Mouse (Mus musculus) right cerebral cortex, postnatal 36 days (tissue): ENCODE measurements at regions not wholly inside any gene's neighbourhood (a gene's known extent, or its start where the extent isn't known, plus 50 kb on each side); places are given as distances from the start of the nearest gene placed in this dataset.

ENCODE experiments used
- DNase-seq, 2 experiments: peaks; one replicate each; pipeline ENCODE4 v3.0.0; 2022; ENCODE audit warnings: low spot score in 2 of 2, mixed read lengths in 1 of 2

GRCm38 (mm10) chr14:105841888-105842287, 54.7 kb downstream of the Spry2 start:
- DNase-seq: no peak

- no peak for DNase-seq
Measured at GRCm38 (mm10) chr14:105837533-105837932, 59.1 kb downstream of the Spry2 start.

GRCm38 (mm10) chr14:105830701-105831100, 65.9 kb downstream of the Spry2 start:
- DNase-seq: no peak

- no peak for DNase-seq
Measured at GRCm38 (mm10) chr14:105830301-105830700, 66.3 kb downstream of the Spry2 start.

- no peak for DNase-seq
Measured at GRCm38 (mm10) chr14:105823129-105823528, 73.5 kb downstream of the Spry2 start.

- no peak for DNase-seq
Measured at GRCm38 (mm10) chr14:105822653-105823052, 74.0 kb downstream of the Spry2 start.

GRCm38 (mm10) chr14:105819534-105819933, 77.1 kb downstream of the Spry2 start:
- no peak for DNase-seq

- no peak for DNase-seq
Measured at GRCm38 (mm10) chr14:105818841-105819240, 77.8 kb downstream of the Spry2 start.

GRCm38 (mm10) chr14:105817481-105817880, 79.1 kb downstream of the Spry2 start:
- DNase-seq: no peak

GRCm38 (mm10) chr14:105815827-105816226, 80.8 kb downstream of the Spry2 start:
- no peak for DNase-seq

- DNase-seq: no peak
Measured at GRCm38 (mm10) chr14:105815281-105815680, 81.3 kb downstream of the Spry2 start.

GRCm38 (mm10) chr14:105813661-105814060, 83.0 kb downstream of the Spry2 start:
- no peak for DNase-seq

- no peak for DNase-seq
Measured at GRCm38 (mm10) chr14:105813097-105813496, 83.5 kb downstream of the Spry2 start.

GRCm38 (mm10) chr14:105805762-105806161, 90.9 kb downstream of the Spry2 start:
- DNase-seq: no peak

- DNase-seq: no peak
Measured at GRCm38 (mm10) chr14:105805362-105805761, 91.3 kb downstream of the Spry2 start.

- DNase-seq: no peak
Measured at GRCm38 (mm10) chr14:105804761-105805160, 91.9 kb downstream of the Spry2 start.

GRCm38 (mm10) chr14:105803281-105803680, 93.3 kb downstream of the Spry2 start:
- DNase-seq: no peak

GRCm38 (mm10) chr14:105802529-105803280, 93.9 kb downstream of the Spry2 start:
- no peak for DNase-seq

- no peak for DNase-seq
Measured at GRCm38 (mm10) chr14:105800142-105800925, 96.3 kb downstream of the Spry2 start.

GRCm38 (mm10) chr14:105799401-105799861, 97.2 kb downstream of the Spry2 start:
- DNase-seq: no peak

GRCm38 (mm10) chr14:105793010-105793702, 103.5 kb downstream of the Spry2 start:
- no peak for DNase-seq

GRCm38 (mm10) chr14:105790441-105790840, 106.2 kb downstream of the Spry2 start:
- no peak for DNase-seq
